Mouse (Mus musculus) hindbrain, embryonic 14.5 days (tissue): Measurements from ENCODE around the gene Pde6c. TPM values are rescaled to one million over a fixed set of nuclear protein-coding genes. Genes with fewer than 3 reads are reported as not detected.

Source experiments
- ATAC-seq: fragments of 200-750 bp; cut with Nextera tagmentation; 2 replicates; pipeline ENCODE4 v1.8.0; 2017; ENCODE audit warnings: moderate number of reproducible peaks, mild to moderate bottlenecking, moderate TSS enrichment, moderate library complexity; ENCODE audit not compliant: low FRiP score
- DNase-seq: peaks from one replicate; pipeline ENCODE4 v3.0.0-alpha.2; 2015; ENCODE audit warnings: low spot score
- H3K27ac ChIP-seq: fragments of 300-500 bp; sonication (generic); 2 replicates; pipeline ENCODE4 v1.5.1; 2014; ENCODE audit warnings: mild to moderate bottlenecking, moderate library complexity
- H3K27me3 ChIP-seq: fragments of 300-500 bp; sonication (generic); 2 replicates; pipeline ENCODE4 v1.6.1; 2014; ENCODE audit warnings: mild to moderate bottlenecking, low read length, mixed read lengths; ENCODE audit not compliant: control insufficient read depth, insufficient read depth
- H3K36me3 ChIP-seq: fragments of 300-500 bp; sonication (generic); replicated peaks from 2 replicates; pipeline ENCODE4 v1.6.1; 2014; ENCODE audit not compliant: control insufficient read depth, insufficient read depth
- H3K4me1 ChIP-seq: fragments of 300-500 bp; sonication (generic); replicated peaks from 2 replicates; pipeline ENCODE4 v1.6.1; 2014; ENCODE audit warnings: antibody characterized with exemption, low read length, mixed read lengths; ENCODE audit not compliant: control insufficient read depth, insufficient read depth
- H3K4me2 ChIP-seq: fragments of 300-500 bp; sonication (generic); replicated peaks from 2 replicates; pipeline ENCODE4 v1.6.1; 2014; ENCODE audit warnings: mild to moderate bottlenecking, moderate library complexity
- H3K4me3 ChIP-seq: fragments of 300-500 bp; sonication (generic); replicated peaks from 2 replicates; pipeline ENCODE4 v1.5.1; 2014; ENCODE audit warnings: mild to moderate bottlenecking, low read length
- H3K9ac ChIP-seq: fragments of 300-500 bp; sonication (generic); 2 replicates; pipeline ENCODE4 v1.6.1; 2014
- H3K9me3 ChIP-seq: fragments of 300-500 bp; sonication (generic); 2 replicates; pipeline ENCODE4 v1.6.1; 2016; ENCODE audit warnings: low read length; ENCODE audit not compliant: control insufficient read depth
- WGBS: fragments of 180-500 bp; shearing (Covaris S2); extraction: QIAGEN DNeasy Blood & Tissue Kit; methylation state at CpG from one replicate; pipeline ENCODE4 v1.1.7; 2014; 5-methylcytosine and 5-hydroxymethylcytosine counted together
- polyA plus RNA-seq: library from polyadenylated mRNA; unstranded; fragments of >200 nt; fragmentation: Nextera tagmentation; extraction: Ambion mirVana; gene quantifications from 2 replicates; pipeline ENCODE4 v1.2.1, GENCODE M21; 2014

Gene Pde6c
- polyA plus RNA-seq, 1 experiment from 2014 or later = 0.21 TPM

GRCm38 (mm10) chr19:38228699-38229098 lies 96.1 kb downstream of the Pde6c start:
- WGBS = 60% methylated on average over 2 of the region's 2 CpGs
- ATAC-seq = no peak
- Histone ChIP-seq H3K27me3 (no peaks in the 10 kb centered on the region), H3K4me2 (no peak overlapping the region), H3K27ac (no peak overlapping the region), H3K4me3 (no peak overlapping the region), H3K9ac (no peak overlapping the region), H3K9me3 (no peaks in the 10 kb centered on the region), H3K4me1 (peaks cover 3% of the 10 kb centered on the region; the same call in 1 of the 2 replicates), H3K36me3 (no peaks in the 10 kb centered on the region)
- no peak for DNase-seq

GRCm38 (mm10) chr19:38232087-38232486 lies 99.5 kb downstream of the Pde6c start:
- Histone ChIP-seq H3K9me3 (no peaks in the 10 kb centered on the region), H3K4me2 (no peak overlapping the region), H3K4me1 (no peaks in the 10 kb centered on the region), H3K9ac (no peak overlapping the region), H3K27ac (no peak overlapping the region), H3K27me3 (no peaks in the 10 kb centered on the region), H3K36me3 (no peaks in the 10 kb centered on the region), H3K4me3 (no peak overlapping the region)
- ATAC-seq (no peak), DNase-seq (no peak)
- WGBS = 50% methylated on average over 8 of the region's 8 CpGs

- ATAC-seq = no peak
Observed at GRCm38 (mm10) chr19:38232516-38232915, 99.9 kb downstream of the Pde6c start.

More at GRCm38 (mm10) chr19:38232516-38232915, 99.9 kb downstream of the Pde6c start:
- Histone ChIP-seq H3K27ac (no peak overlapping the region), H3K4me3 (no peak overlapping the region), H3K9me3 (no peaks in the 10 kb centered on the region), H3K36me3 (no peaks in the 10 kb centered on the region), H3K9ac (no peak overlapping the region), H3K4me1 (no peaks in the 10 kb centered on the region; the same call in 1 of the 2 replicates), H3K27me3 (no peaks in the 10 kb centered on the region), H3K4me2 (no peak overlapping the region)
- DNase-seq = no peak
- WGBS = 8% methylated on average over 4 of the region's 4 CpGs

Other genes with a start within 250 kb of the Pde6c start
- 2.0 and 3.2 TPM in 2 replicates for gene Myof, start 89.2 kb upstream of the Pde6c start, polyA plus RNA-seq
- 4.6 and 6.8 TPM in 2 replicates for gene Cep55, start 77.8 kb upstream of the Pde6c start, polyA plus RNA-seq
- 0.20 TPM in 1 of 2 replicates, not detected in the other for gene Ffar4, start 35.7 kb upstream of the Pde6c start, polyA plus RNA-seq
- 5.3 and 9.3 TPM in 2 replicates for gene Rbp4, start 7.5 kb upstream of the Pde6c start, polyA plus RNA-seq
- gene Fra10ac1, start 91.4 kb downstream of the Pde6c start, polyA plus RNA-seq = 33.5 and 34.5 TPM in 2 replicates
- gene Lgi1, start 131.8 kb downstream of the Pde6c start, polyA plus RNA-seq = 22.2 TPM in 2 replicates